Mouse (Mus musculus): Measurements from ENCODE around the gene Luc7l2. TPM values are rescaled to one million over a fixed set of nuclear protein-coding genes. Genes with fewer than 3 reads are reported as not detected.

Luc7l2 gene
- polyA plus RNA-seq, 1 experiment from 2014 or later = 46.2 TPM

DNA sequence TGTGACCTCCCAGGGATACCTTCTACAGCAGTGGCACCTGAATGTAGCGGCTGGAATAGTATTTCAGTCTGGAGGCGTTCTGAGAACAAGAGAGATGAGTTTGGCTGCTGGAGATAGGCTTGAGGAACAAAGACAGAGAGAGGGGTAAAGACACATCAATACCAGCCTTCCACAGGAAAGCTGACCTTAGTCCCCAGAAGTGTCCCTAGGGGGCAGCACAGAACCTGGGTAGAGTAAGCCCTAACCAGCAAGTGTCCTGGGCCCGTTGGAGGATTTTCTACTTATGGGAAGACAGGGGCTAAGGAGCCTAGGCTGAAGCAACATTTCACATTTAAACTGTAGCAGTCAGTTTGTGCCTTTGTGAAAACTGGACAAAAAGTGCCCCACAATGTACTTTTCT is 98.4 kb downstream of the Luc7l2 start:
- DNase-seq (ENCODE audit: low spot score) = no peak
- no peak for ATAC-seq (replicated peaks; ENCODE audit: low FRiP score)
- Histone ChIP-seq H3K4me3 (ENCODE audit: low read depth, low read length) (no peak overlapping the region), H3K36me3 (ENCODE audit: control insufficient read depth, insufficient read depth, low read length) (no peaks in the 10 kb centered on the region), H3K27me3 (replicated peaks; ENCODE audit: control insufficient read depth, insufficient read depth, low read length) (no peaks in the 10 kb centered on the region), H3K27ac (ENCODE audit: low read depth, low read length) (no peak overlapping the region), H3K9me3 (ENCODE audit: control insufficient read depth, low read length) (no peaks in the 10 kb centered on the region), H3K4me2 (no peak overlapping the region), H3K9ac (ENCODE audit: low read depth, low read length) (no peak overlapping the region), H3K4me1 (replicated peaks; ENCODE audit: control insufficient read depth, insufficient read depth, low read length) (no peaks in the 10 kb centered on the region)
- 56% methylated on average over 3 of the region's 3 CpGs for WGBS

- no peaks in the 10 kb centered on the region for H3K27me3 ChIP-seq (replicated peaks; ENCODE audit: control insufficient read depth, insufficient read depth, low read length)
- no peak overlapping the region for H3K9ac ChIP-seq (ENCODE audit: low read depth, low read length)
- H3K36me3 ChIP-seq (ENCODE audit: control insufficient read depth, insufficient read depth, low read length) = no peaks in the 10 kb centered on the region
- H3K4me1 ChIP-seq (replicated peaks; ENCODE audit: control insufficient read depth, insufficient read depth, low read length) = no peaks in the 10 kb centered on the region
- peak; percentile 53; the same call in 1 of the 2 replicates for ATAC-seq (replicated peaks; ENCODE audit: low FRiP score)
- H3K4me2 ChIP-seq = no peak overlapping the region
- no peaks in the 10 kb centered on the region for H3K9me3 ChIP-seq (ENCODE audit: control insufficient read depth, low read length)
- peak; percentile 70 for DNase-seq (ENCODE audit: low spot score)
- no peak overlapping the region for H3K4me3 ChIP-seq (ENCODE audit: low read depth, low read length)
- WGBS = 41% methylated on average over 14 of the region's 14 CpGs
- H3K27ac ChIP-seq (ENCODE audit: low read depth, low read length) = no peak overlapping the region
Measured at GRCm38 (mm10) chr6:38650263-38650937, 99.3 kb downstream of the Luc7l2 start.

Small RNA genes within 50 kb of the gene (microRNA-seq; reads per million reads assigned to microRNA genes)
- gene Mir7670 (ENCODE audit: borderline number of aligned reads) = 3.9 reads per million, percentile 6 among the genes with 10 or more reads in this experiment

Other genes with a start within 250 kb of the Luc7l2 start
- 28.4 and 31.3 TPM in 2 replicates for gene Zc3hav1, start 196.7 kb upstream of the Luc7l2 start, polyA plus RNA-seq (2014; fragmentation: Nextera tagmentation; extraction: Ambion mirVana)
- gene Ttc26, start 169.9 kb upstream of the Luc7l2 start, polyA plus RNA-seq (2014; fragmentation: Nextera tagmentation; extraction: Ambion mirVana) = 3.3 and 3.8 TPM in 2 replicates
- gene Ubn2, start 117.4 kb upstream of the Luc7l2 start, polyA plus RNA-seq (2014; fragmentation: Nextera tagmentation; extraction: Ambion mirVana) = 12.3 and 14.5 TPM in 2 replicates
- gene Fmc1, start 17.8 kb upstream of the Luc7l2 start, polyA plus RNA-seq (2014; fragmentation: Nextera tagmentation; extraction: Ambion mirVana) = 141 and 146 TPM in 2 replicates
- gene Klrg2, start 85.9 kb downstream of the Luc7l2 start, polyA plus RNA-seq (2014; fragmentation: Nextera tagmentation; extraction: Ambion mirVana) = 0.05 and 0.12 TPM in 2 replicates
- 0.29 and 0.43 TPM in 2 replicates for gene Clec2l, start 111.7 kb downstream of the Luc7l2 start, polyA plus RNA-seq (2014; fragmentation: Nextera tagmentation; extraction: Ambion mirVana)